Mouse (Mus musculus) forebrain, embryonic 16.5 days (tissue): Measurements from ENCODE around the gene Mafb. TPM values are rescaled to one million over a fixed set of nuclear protein-coding genes. Genes with fewer than 3 reads are reported as not detected.
A peak's percentile ranks its signal among the peaks of the same experiment; 100 is the strongest.

Source experiments
- ATAC-seq: fragments of 200-750 bp; cut with Nextera tagmentation; 2 replicates; pipeline ENCODE4 v1.8.0; 2017; ENCODE audit warnings: mild to moderate bottlenecking, moderate library complexity
- H3K27ac ChIP-seq: fragments of 300-500 bp; sonication (generic); 2 replicates; pipeline ENCODE4 v1.5.1; 2014; ENCODE audit warnings: low read length, control low read depth
- H3K27me3 ChIP-seq: fragments of 300-500 bp; sonication (generic); replicated peaks from 2 replicates; pipeline ENCODE4 v1.6.1; 2014; ENCODE audit warnings: low read length; ENCODE audit not compliant: control insufficient read depth, insufficient read depth
- H3K36me3 ChIP-seq: fragments of 300-500 bp; sonication (generic); 2 replicates; pipeline ENCODE4 v1.6.1; 2014; ENCODE audit not compliant: control insufficient read depth, insufficient read depth
- H3K4me1 ChIP-seq: fragments of 300-500 bp; sonication (generic); replicated peaks from 2 replicates; pipeline ENCODE4 v1.6.1; 2014; ENCODE audit warnings: low read length; ENCODE audit not compliant: control insufficient read depth, insufficient read depth
- H3K4me2 ChIP-seq: fragments of 300-500 bp; sonication (generic); 2 replicates; pipeline ENCODE4 v1.6.1; 2014; ENCODE audit warnings: mild to moderate bottlenecking, low read length, control low read depth
- H3K4me3 ChIP-seq: fragments of 300-500 bp; sonication (generic); replicated peaks from 2 replicates; pipeline ENCODE4 v1.5.1; 2014; ENCODE audit warnings: mild to moderate bottlenecking, low read length, control low read depth
- H3K9ac ChIP-seq: fragments of 300-500 bp; sonication (generic); replicated peaks from 2 replicates; pipeline ENCODE4 v1.6.1; 2014; ENCODE audit warnings: low read depth, low read length, control low read depth
- H3K9me3 ChIP-seq: fragments of 300-500 bp; sonication (generic); 2 replicates; pipeline ENCODE4 v1.6.1; 2016; ENCODE audit warnings: low read length; ENCODE audit not compliant: control insufficient read depth
- WGBS: fragments of 180-500 bp; shearing (Covaris S2); extraction: QIAGEN DNeasy Blood & Tissue Kit; methylation state at CpG from one replicate; pipeline ENCODE4 v1.1.7; 2014; 5-methylcytosine and 5-hydroxymethylcytosine counted together
- polyA plus RNA-seq: library from polyadenylated mRNA; unstranded; fragments of >200 nt; fragmentation: Nextera tagmentation; extraction: Ambion mirVana; gene quantifications from 2 replicates; pipeline ENCODE4 v1.2.1, GENCODE M21; 2015

The Mafb gene
- polyA plus RNA-seq, 1 experiment from 2014 or later = 16.4 TPM

GRCm38 (mm10) chr2:160388596-160388995 is 21.7 kb upstream of the Mafb start:
- WGBS = 8% methylated on average over 5 of the region's 5 CpGs

GRCm38 (mm10) chr2:160383418-160383817 is 16.6 kb upstream of the Mafb start:
- no peak for ATAC-seq
- H3K4me1 ChIP-seq = peaks cover 3% of the 10 kb centered on the region
- no peak overlapping the region for H3K9ac ChIP-seq
- H3K4me2 ChIP-seq = no peak overlapping the region
- H3K36me3 ChIP-seq = no peaks in the 10 kb centered on the region
- no peak overlapping the region for H3K27ac ChIP-seq
- H3K27me3 ChIP-seq = no peaks in the 10 kb centered on the region
- H3K4me3 ChIP-seq = no peak overlapping the region
- no peaks in the 10 kb centered on the region for H3K9me3 ChIP-seq
- WGBS = 70% methylated on average over 3 of the region's 3 CpGs

More at GRCm38 (mm10) chr2:160388596-160388995, 21.7 kb upstream of the Mafb start:
- Histone ChIP-seq H3K27ac (no peak overlapping the region), H3K9me3 (no peaks in the 10 kb centered on the region), H3K27me3 (no peaks in the 10 kb centered on the region; the same call in 1 of the 2 replicates), H3K36me3 (no peaks in the 10 kb centered on the region), H3K9ac (no peak overlapping the region), H3K4me2 (peak overlapping the region; percentile 21; the same call in 1 of the 2 replicates), H3K4me3 (no peak overlapping the region), H3K4me1 (peaks cover 6% of the 10 kb centered on the region)
- ATAC-seq = no peak

GRCm38 (mm10) chr2:160378271-160378670 is 11.4 kb upstream of the Mafb start:
- H3K4me3 ChIP-seq = no peak overlapping the region

GRCm38 (mm10) chr2:160376236-160376635 is 9.4 kb upstream of the Mafb start:
- WGBS = 35% methylated on average over 5 of the region's 5 CpGs
- no peak overlapping the region for H3K9ac ChIP-seq
- ATAC-seq = no peak; the same call in 1 of the 2 replicates
- no peaks in the 10 kb centered on the region for H3K36me3 ChIP-seq
- peaks cover 18% of the 10 kb centered on the region for H3K27me3 ChIP-seq
- no peak overlapping the region for H3K4me2 ChIP-seq
- no peaks in the 10 kb centered on the region for H3K9me3 ChIP-seq
- H3K27ac ChIP-seq = no peak overlapping the region
- H3K4me3 ChIP-seq = no peak overlapping the region
- 0 out of 2 replicates have a peak, but pooled peaks cover 6% of the 10 kb centered on the region for H3K4me1 ChIP-seq

More at GRCm38 (mm10) chr2:160378271-160378670, 11.4 kb upstream of the Mafb start:
- Histone ChIP-seq H3K36me3 (no peaks in the 10 kb centered on the region), H3K9me3 (no peaks in the 10 kb centered on the region), H3K27ac (no peak overlapping the region), H3K9ac (no peak overlapping the region), H3K4me2 (no peak overlapping the region), H3K27me3 (peaks cover 2% of the 10 kb centered on the region), H3K4me1 (0 out of 2 replicates have a peak, but pooled peaks cover 6% of the 10 kb centered on the region)
- no peak for ATAC-seq
- 45% methylated on average over 4 of the region's 4 CpGs for WGBS

- Histone ChIP-seq H3K36me3 (no peaks in the 10 kb centered on the region), H3K27ac (no peak overlapping the region), H3K4me3 (no peak overlapping the region), H3K4me2 (no peak overlapping the region), H3K27me3 (peaks cover 45% of the 10 kb centered on the region), H3K9ac (no peak overlapping the region), H3K4me1 (peaks cover 37% of the 10 kb centered on the region), H3K9me3 (0 out of 2 replicates have a peak, but pooled peaks cover 2% of the 10 kb centered on the region)
- ATAC-seq = no peak
- WGBS = 2% methylated on average over 25 of the region's 25 CpGs
These were observed 3.0 kb upstream of the Mafb start for GRCm38 (mm10) chr2:160369653-160370420.

- H3K4me1 ChIP-seq = peaks cover 41% of the 10 kb centered on the region
- no peaks in the 10 kb centered on the region for H3K36me3 ChIP-seq
- under 1% methylated on average over 52 of the region's 52 CpGs for WGBS
- peak overlapping the region; percentile 3; the same call in 1 of the 2 replicates for H3K9ac ChIP-seq
- H3K9me3 ChIP-seq = 0 out of 2 replicates have a peak, but pooled peaks cover 2% of the 10 kb centered on the region
- H3K27me3 ChIP-seq = peaks cover 45% of the 10 kb centered on the region
- H3K4me3 ChIP-seq = peak overlapping the region; percentile 57
- no peak for ATAC-seq
- H3K4me2 ChIP-seq = peak overlapping the region; percentile 47
- H3K27ac ChIP-seq = no peak overlapping the region
These were observed 1.8 kb upstream of the Mafb start for GRCm38 (mm10) chr2:160368422-160369357.

GRCm38 (mm10) chr2:160367448-160368208 is 763 bp upstream of the Mafb start:
- H3K27me3 ChIP-seq = peaks cover 51% of the 10 kb centered on the region
- ATAC-seq = peak; percentile 65
- H3K4me2 ChIP-seq = peak overlapping the region; percentile 92
- no peaks in the 10 kb centered on the region for H3K36me3 ChIP-seq
- H3K4me1 ChIP-seq = peaks cover 41% of the 10 kb centered on the region
- under 1% methylated on average over 45 of the region's 45 CpGs for WGBS
- peak overlapping the region; percentile 88 for H3K27ac ChIP-seq
- peak overlapping the region; percentile 93 for H3K9ac ChIP-seq
- 0 out of 2 replicates have a peak, but pooled peaks cover 2% of the 10 kb centered on the region for H3K9me3 ChIP-seq
- H3K4me3 ChIP-seq = peak overlapping the region; percentile 57

- H3K27me3 ChIP-seq = peaks cover 50% of the 10 kb centered on the region
- H3K4me3 ChIP-seq = peak overlapping the region; percentile 57
- H3K36me3 ChIP-seq = no peaks in the 10 kb centered on the region
- peak; percentile 6 for ATAC-seq
- peak overlapping the region; percentile 88 for H3K27ac ChIP-seq
- H3K9ac ChIP-seq = peak overlapping the region; percentile 93
- H3K4me1 ChIP-seq = peaks cover 43% of the 10 kb centered on the region
- under 1% methylated on average over 91 of the region's 95 CpGs for WGBS
- peak overlapping the region; percentile 92 for H3K4me2 ChIP-seq
- H3K9me3 ChIP-seq = 0 out of 2 replicates have a peak, but pooled peaks cover 2% of the 10 kb centered on the region
These were observed 520 bp downstream of the Mafb start for GRCm38 (mm10) chr2:160366111-160366979.
